Mouse (Mus musculus): ENCODE data around the gene Slc25a28. TPM values are rescaled to one million over a fixed set of nuclear protein-coding genes. Genes with fewer than 3 reads are reported as not detected.

Gene Slc25a28
- polyA plus RNA-seq, 1 experiment from 2014 or later: 16.8 TPM

DNA sequence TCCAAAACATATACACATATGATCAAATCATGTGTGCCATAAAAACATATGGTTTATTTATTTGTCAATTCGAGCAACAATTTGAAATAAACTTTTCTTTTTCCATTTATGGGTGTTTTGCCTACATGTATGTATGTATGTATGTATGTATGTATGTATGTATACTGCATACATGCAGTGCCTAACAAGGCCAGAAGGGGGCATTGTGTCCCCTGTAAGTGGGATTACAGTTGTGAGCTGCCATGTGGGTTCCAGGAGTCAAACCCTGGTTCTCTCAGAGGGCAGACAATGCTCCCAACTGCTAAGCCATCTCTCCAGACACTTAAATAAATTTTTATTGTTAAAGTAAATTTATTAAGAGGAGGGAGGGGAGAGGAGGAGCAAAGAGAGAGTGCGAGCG lies 47.3 kb downstream of the Slc25a28 start:
- Histone ChIP-seq H3K27me3 (peaks cover 47% of the 10 kb centered on the region), H3K36me3 (no peaks in the 10 kb centered on the region), H3K27ac (no peak overlapping the region), H3K9me3 (no peaks in the 10 kb centered on the region), H3K4me1 (replicated peaks) (no peaks in the 10 kb centered on the region), H3K4me3 (replicated peaks) (no peak overlapping the region), H3K4me2 (no peak overlapping the region), H3K9ac (replicated peaks) (no peak overlapping the region)
- ATAC-seq (ENCODE audit: insufficient number of reproducible peaks, insufficient read depth, low FRiP score, low TSS enrichment, low read depth): no peak
- WGBS: 88% methylated on average over 3 of the region's 3 CpGs

- Histone ChIP-seq H3K9me3 (no peaks in the 10 kb centered on the region), H3K27me3 (peaks cover 59% of the 10 kb centered on the region), H3K4me2 (no peak overlapping the region), H3K27ac (no peak overlapping the region), H3K36me3 (no peaks in the 10 kb centered on the region), H3K4me1 (replicated peaks) (no peaks in the 10 kb centered on the region), H3K4me3 (replicated peaks) (no peak overlapping the region), H3K9ac (replicated peaks) (no peak overlapping the region)
- ATAC-seq (ENCODE audit: insufficient number of reproducible peaks, insufficient read depth, low FRiP score, low TSS enrichment, low read depth): no peak
- WGBS: 19% methylated on average over 3 of the region's 3 CpGs
Observed at GRCm38 (mm10) chr19:43626160-43626559, 48.5 kb downstream of the Slc25a28 start.

DNA sequence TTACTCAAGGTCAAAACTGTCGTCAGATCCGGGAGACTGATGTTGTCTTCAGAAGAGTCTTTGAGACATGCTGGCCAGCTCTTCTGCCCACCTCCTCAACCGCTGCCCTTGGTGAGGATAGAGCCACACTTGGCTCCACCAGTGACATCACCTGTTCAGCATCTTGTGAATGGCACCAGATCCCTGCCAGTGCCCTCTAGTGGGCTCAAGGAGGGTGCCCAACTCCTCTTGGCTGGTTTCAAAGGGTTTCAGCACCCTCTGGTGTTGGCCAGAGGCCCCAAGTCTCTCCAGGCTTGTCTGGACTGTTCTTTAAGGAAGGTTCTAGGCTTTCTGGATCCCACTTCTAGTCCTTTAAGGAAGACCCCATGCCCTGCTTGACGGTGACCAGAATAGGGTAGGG lies 50.8 kb downstream of the Slc25a28 start:
- Histone ChIP-seq H3K4me3 (replicated peaks) (no peak overlapping the region), H3K27me3 (peaks cover 68% of the 10 kb centered on the region), H3K9me3 (no peaks in the 10 kb centered on the region), H3K4me1 (replicated peaks) (no peaks in the 10 kb centered on the region), H3K36me3 (no peaks in the 10 kb centered on the region), H3K27ac (no peak overlapping the region), H3K4me2 (no peak overlapping the region), H3K9ac (replicated peaks) (no peak overlapping the region)
- ATAC-seq (ENCODE audit: insufficient number of reproducible peaks, insufficient read depth, low FRiP score, low TSS enrichment, low read depth): no peak
- WGBS: 52% methylated on average over 4 of the region's 4 CpGs

DNA sequence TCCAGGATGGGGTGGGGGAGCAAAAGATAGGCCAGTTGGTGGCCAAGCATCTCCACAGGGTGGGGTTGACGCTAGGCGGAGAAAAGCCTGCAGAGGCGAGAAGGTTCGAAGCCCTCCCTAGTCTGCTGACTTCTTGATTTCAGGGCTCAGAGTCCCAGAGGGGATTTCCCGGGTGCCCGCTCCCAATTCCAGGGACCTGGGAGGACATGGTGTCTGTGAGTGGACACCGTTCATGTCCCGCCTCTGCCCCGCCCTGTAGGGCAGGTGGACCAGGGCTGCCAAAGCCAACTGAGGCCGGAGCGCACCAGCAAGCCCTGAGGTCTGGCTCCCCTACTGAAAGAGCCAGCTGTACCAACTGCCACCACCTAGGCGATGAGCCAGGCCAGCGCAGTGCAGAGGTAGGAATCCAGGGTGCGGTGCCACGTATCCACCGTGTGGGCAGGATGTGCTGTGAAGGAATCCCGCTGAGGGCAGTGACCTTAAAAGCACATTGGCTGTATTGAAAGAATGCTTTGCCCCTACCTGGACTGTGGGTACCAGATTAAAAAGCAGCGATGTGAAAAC lies 54.7 kb downstream of the Slc25a28 start:
- ATAC-seq (ENCODE audit: insufficient number of reproducible peaks, insufficient read depth, low FRiP score, low TSS enrichment, low read depth): no peak
- Histone ChIP-seq H3K9me3 (no peaks in the 10 kb centered on the region), H3K27ac (no peak overlapping the region), H3K27me3 (peaks cover 97% of the 10 kb centered on the region), H3K4me1 (replicated peaks) (peaks cover 20% of the 10 kb centered on the region), H3K4me2 (no peak overlapping the region), H3K36me3 (no peaks in the 10 kb centered on the region), H3K4me3 (replicated peaks) (no peak overlapping the region), H3K9ac (replicated peaks) (no peak overlapping the region)
- WGBS: 6% methylated on average over 18 of the region's 18 CpGs

DNA sequence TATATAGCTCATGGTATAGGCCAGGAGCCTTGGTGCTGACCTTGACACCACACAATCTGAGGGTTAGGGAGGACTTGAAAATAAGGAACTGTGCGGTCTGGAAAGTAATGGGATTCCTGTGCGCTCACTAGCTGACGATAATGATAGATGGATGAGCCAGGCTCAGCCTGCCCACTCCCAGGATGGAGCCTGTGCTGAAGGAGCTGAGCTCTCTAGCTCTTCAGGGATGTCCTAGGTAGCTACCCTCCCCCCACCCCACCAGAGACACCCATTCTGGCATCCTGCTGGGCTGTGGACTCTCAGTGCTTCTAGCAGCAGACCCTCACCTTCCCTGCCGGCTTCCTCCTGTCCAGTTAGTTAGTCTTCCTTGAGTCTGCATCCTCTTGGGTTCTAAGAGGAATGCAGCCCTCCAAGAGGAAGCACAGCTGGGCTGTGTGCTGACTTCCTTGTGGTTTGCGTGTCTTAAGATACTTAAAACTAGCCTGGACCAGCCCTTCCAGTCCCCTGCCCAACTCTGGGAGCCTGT lies 56.1 kb downstream of the Slc25a28 start:
- WGBS: 2% methylated on average over 5 of the region's 5 CpGs

GRCm38 (mm10) chr19:43617761-43618349 lies 56.8 kb downstream of the Slc25a28 start:
- Histone ChIP-seq H3K9me3 (no peaks in the 10 kb centered on the region), H3K4me3 (replicated peaks) (no peak overlapping the region), H3K36me3 (no peaks in the 10 kb centered on the region), H3K27me3 (peaks cover 99% of the 10 kb centered on the region), H3K9ac (replicated peaks) (no peak overlapping the region), H3K4me2 (no peak overlapping the region), H3K27ac (no peak overlapping the region), H3K4me1 (replicated peaks) (peaks cover 29% of the 10 kb centered on the region)
- 29% methylated on average over 10 of the region's 10 CpGs for WGBS
- no peak for ATAC-seq (ENCODE audit: insufficient number of reproducible peaks, insufficient read depth, low FRiP score, low TSS enrichment, low read depth)

More for the DNA sequence above, 56.1 kb downstream of the Slc25a28 start:
- Histone ChIP-seq H3K9ac (replicated peaks) (no peak overlapping the region), H3K4me2 (no peak overlapping the region), H3K4me3 (replicated peaks) (no peak overlapping the region), H3K36me3 (no peaks in the 10 kb centered on the region), H3K9me3 (no peaks in the 10 kb centered on the region), H3K27ac (no peak overlapping the region), H3K4me1 (replicated peaks) (peaks cover 28% of the 10 kb centered on the region), H3K27me3 (peaks cover 98% of the 10 kb centered on the region)
- ATAC-seq (ENCODE audit: insufficient number of reproducible peaks, insufficient read depth, low FRiP score, low TSS enrichment, low read depth): no peak

GRCm38 (mm10) chr19:43616889-43617288 lies 57.8 kb downstream of the Slc25a28 start:
- ATAC-seq (ENCODE audit: insufficient number of reproducible peaks, insufficient read depth, low FRiP score, low TSS enrichment, low read depth): no peak
- Histone ChIP-seq H3K4me2 (peak overlapping the region; percentile 53), H3K4me1 (replicated peaks) (peaks cover 38% of the 10 kb centered on the region), H3K9me3 (no peaks in the 10 kb centered on the region), H3K4me3 (replicated peaks) (peak overlapping the region; percentile 32), H3K27ac (no peak overlapping the region), H3K36me3 (no peaks in the 10 kb centered on the region), H3K27me3 (peaks cover 99% of the 10 kb centered on the region), H3K9ac (replicated peaks) (peak overlapping the region; percentile 23; the same call in 1 of the 2 replicates)
- WGBS: 1% methylated on average over 12 of the region's 12 CpGs

- Histone ChIP-seq H3K9ac (replicated peaks) (peak overlapping the region; percentile 23; the same call in 1 of the 2 replicates), H3K4me1 (replicated peaks) (peaks cover 40% of the 10 kb centered on the region), H3K27me3 (peaks cover 99% of the 10 kb centered on the region), H3K27ac (no peak overlapping the region), H3K4me2 (peak overlapping the region; percentile 53), H3K36me3 (no peaks in the 10 kb centered on the region), H3K9me3 (no peaks in the 10 kb centered on the region), H3K4me3 (replicated peaks) (peak overlapping the region; percentile 32)
- under 1% methylated on average over 35 of the region's 35 CpGs for WGBS
- ATAC-seq (ENCODE audit: insufficient number of reproducible peaks, insufficient read depth, low FRiP score, low TSS enrichment, low read depth): no peak
Observed at GRCm38 (mm10) chr19:43616415-43616861, 58.2 kb downstream of the Slc25a28 start.

- no peak for ATAC-seq (ENCODE audit: insufficient number of reproducible peaks, insufficient read depth, low FRiP score, low TSS enrichment, low read depth)
- Histone ChIP-seq H3K9me3 (no peaks in the 10 kb centered on the region), H3K27me3 (peaks cover 100% of the 10 kb centered on the region), H3K9ac (replicated peaks) (peak overlapping the region; percentile 23; the same call in 1 of the 2 replicates), H3K36me3 (no peaks in the 10 kb centered on the region), H3K4me2 (peak overlapping the region; percentile 53), H3K4me3 (replicated peaks) (peak overlapping the region; percentile 40), H3K27ac (no peak overlapping the region), H3K4me1 (replicated peaks) (peaks cover 40% of the 10 kb centered on the region)
- WGBS: under 1% methylated on average over 27 of the region's 34 CpGs
Observed at GRCm38 (mm10) chr19:43615571-43616414, 58.9 kb downstream of the Slc25a28 start.

- ATAC-seq (ENCODE audit: insufficient number of reproducible peaks, insufficient read depth, low FRiP score, low TSS enrichment, low read depth): no peak
- Histone ChIP-seq H3K4me1 (replicated peaks) (peaks cover 45% of the 10 kb centered on the region), H3K36me3 (no peaks in the 10 kb centered on the region), H3K9ac (replicated peaks) (no peak overlapping the region), H3K4me2 (peak overlapping the region; percentile 58), H3K4me3 (replicated peaks) (peak overlapping the region; percentile 40), H3K27ac (no peak overlapping the region), H3K27me3 (peaks cover 100% of the 10 kb centered on the region), H3K9me3 (no peaks in the 10 kb centered on the region)
- WGBS: 0% methylated on average over 20 of the region's 20 CpGs
Observed at GRCm38 (mm10) chr19:43615074-43615445, 59.6 kb downstream of the Slc25a28 start.
